Mouse (Mus musculus): ENCODE data around the gene Cldn4. TPM values are rescaled to one million over a fixed set of nuclear protein-coding genes. Genes with fewer than 3 reads are reported as not detected.

Cldn4 gene
- polyA plus RNA-seq, 1 experiment from 2014 or later, result not detected

DNA sequence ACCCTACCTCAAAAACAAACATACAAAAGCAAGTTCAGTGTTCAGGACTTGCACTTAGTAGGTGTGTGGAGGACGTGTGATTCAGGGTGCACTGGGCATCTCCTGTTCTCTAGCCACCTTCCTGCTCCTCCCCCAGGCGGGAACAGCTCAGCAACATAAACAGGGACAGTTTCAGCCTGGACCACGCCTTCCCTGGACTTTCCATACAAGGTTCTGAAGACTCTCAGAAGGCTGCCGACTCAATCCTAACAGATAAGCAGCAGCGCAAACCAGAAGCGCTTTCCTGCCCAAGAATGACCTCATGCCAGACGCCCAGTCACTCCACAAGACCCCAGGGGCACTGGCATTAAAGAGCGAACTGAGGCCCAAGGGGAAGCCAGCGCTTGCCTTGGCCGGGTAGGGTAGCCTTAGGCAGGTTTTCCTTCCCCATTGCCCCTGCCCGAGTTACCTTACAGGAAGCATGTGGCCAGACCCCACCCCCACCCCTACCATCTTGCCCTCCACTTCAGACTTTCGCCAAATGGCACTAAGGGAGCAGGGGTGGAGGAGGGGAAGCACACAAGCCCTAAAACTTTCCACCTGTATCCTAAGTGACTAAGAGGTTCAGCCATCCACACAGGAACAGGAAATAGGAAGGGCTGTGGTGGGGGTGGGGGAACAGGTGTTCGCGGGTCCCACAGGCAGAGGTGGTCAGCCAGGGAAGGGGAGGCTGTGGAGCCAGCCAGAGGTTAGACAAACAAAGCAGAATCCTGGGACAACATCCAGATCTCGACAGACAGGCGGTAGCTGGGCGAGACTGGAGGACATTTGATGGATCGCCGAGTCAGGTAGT is 4.5 kb upstream of the Cldn4 start:
- H3K4me2 ChIP-seq (ENCODE audit: low read length), result no peak overlapping the region
- no peak overlapping the region for H3K9ac ChIP-seq (ENCODE audit: low read depth, low read length)
- no peak for ATAC-seq
- 59% methylated on average over 19 of the region's 19 CpGs for WGBS
- H3K9me3 ChIP-seq (replicated peaks; ENCODE audit: control insufficient read depth, low read length, poor library complexity, severe bottlenecking), result no peaks in the 10 kb centered on the region
- H3K27ac ChIP-seq (ENCODE audit: low read length), result no peak overlapping the region
- no peaks in the 10 kb centered on the region for H3K36me3 ChIP-seq (ENCODE audit: control insufficient read depth, insufficient read depth, low read length)
- no peaks in the 10 kb centered on the region; the same call in 1 of the 2 replicates for H3K4me1 ChIP-seq (ENCODE audit: control insufficient read depth, insufficient read depth, low read length)
- peaks cover 8% of the 10 kb centered on the region for H3K27me3 ChIP-seq (ENCODE audit: control insufficient read depth, insufficient read depth, low read depth, low read length)
- H3K4me3 ChIP-seq (ENCODE audit: low read depth, low read length), result no peak overlapping the region

GRCm38 (mm10) chr5:134948085-134948439 is 1.3 kb upstream of the Cldn4 start:
- 66% methylated on average over 4 of the region's 4 CpGs for WGBS
- Histone ChIP-seq H3K4me2 (ENCODE audit: low read length) (no peak overlapping the region), H3K4me3 (ENCODE audit: low read depth, low read length) (no peak overlapping the region), H3K27me3 (ENCODE audit: control insufficient read depth, insufficient read depth, low read depth, low read length) (peaks cover 25% of the 10 kb centered on the region), H3K27ac (ENCODE audit: low read length) (no peak overlapping the region), H3K4me1 (ENCODE audit: control insufficient read depth, insufficient read depth, low read length) (no peaks in the 10 kb centered on the region; the same call in 1 of the 2 replicates), H3K9ac (ENCODE audit: low read depth, low read length) (no peak overlapping the region), H3K9me3 (replicated peaks; ENCODE audit: control insufficient read depth, low read length, poor library complexity, severe bottlenecking) (no peaks in the 10 kb centered on the region), H3K36me3 (ENCODE audit: control insufficient read depth, insufficient read depth, low read length) (no peaks in the 10 kb centered on the region)
- no peak for ATAC-seq

DNA sequence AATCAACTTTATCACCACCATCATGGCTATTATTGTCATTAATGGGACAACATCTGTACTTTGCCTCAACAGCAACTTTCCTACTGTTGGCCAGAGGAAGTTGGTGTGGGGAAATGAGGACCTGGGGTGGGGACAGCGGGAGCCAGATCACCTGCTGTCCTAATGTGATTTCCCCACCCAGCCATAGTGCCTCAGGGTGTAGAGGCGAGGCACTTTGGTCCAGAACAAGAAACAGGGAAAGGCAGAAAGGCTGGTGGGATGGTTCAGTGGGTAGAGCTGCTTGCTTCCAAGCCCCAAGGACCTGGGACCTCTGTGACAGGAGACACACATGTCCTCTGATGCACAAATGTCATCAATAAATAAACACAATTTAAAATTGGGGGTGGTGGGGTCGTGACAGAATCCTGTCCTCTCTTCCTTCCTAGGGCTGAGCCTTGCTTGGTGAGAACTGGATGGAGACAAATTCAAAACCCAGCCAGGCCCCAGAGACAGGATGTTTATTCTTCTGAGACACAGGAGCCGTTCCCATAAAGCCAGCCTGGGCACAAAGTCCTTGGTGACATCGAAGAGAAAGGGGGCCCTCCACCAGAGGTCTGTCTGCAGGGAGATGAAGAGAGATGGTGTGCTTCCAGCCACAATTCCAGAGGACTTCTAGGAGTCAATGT is 818 bp upstream of the Cldn4 start:
- 69% methylated on average over 5 of the region's 5 CpGs for WGBS
- Histone ChIP-seq H3K4me1 (ENCODE audit: control insufficient read depth, insufficient read depth, low read length) (no peaks in the 10 kb centered on the region; the same call in 1 of the 2 replicates), H3K9me3 (replicated peaks; ENCODE audit: control insufficient read depth, low read length, poor library complexity, severe bottlenecking) (no peaks in the 10 kb centered on the region), H3K4me3 (ENCODE audit: low read depth, low read length) (no peak overlapping the region), H3K27me3 (ENCODE audit: control insufficient read depth, insufficient read depth, low read depth, low read length) (peaks cover 25% of the 10 kb centered on the region), H3K27ac (ENCODE audit: low read length) (no peak overlapping the region), H3K36me3 (ENCODE audit: control insufficient read depth, insufficient read depth, low read length) (no peaks in the 10 kb centered on the region), H3K9ac (ENCODE audit: low read depth, low read length) (no peak overlapping the region), H3K4me2 (ENCODE audit: low read length) (no peak overlapping the region)
- no peak for ATAC-seq

- no peaks in the 10 kb centered on the region for H3K9me3 ChIP-seq (replicated peaks; ENCODE audit: control insufficient read depth, low read length, poor library complexity, severe bottlenecking)
- H3K4me2 ChIP-seq (ENCODE audit: low read length), result no peak overlapping the region
- WGBS, result 14% methylated on average over 43 of the region's 43 CpGs
- peaks cover 25% of the 10 kb centered on the region for H3K27me3 ChIP-seq (ENCODE audit: control insufficient read depth, insufficient read depth, low read depth, low read length)
- no peaks in the 10 kb centered on the region; the same call in 1 of the 2 replicates for H3K4me1 ChIP-seq (ENCODE audit: control insufficient read depth, insufficient read depth, low read length)
- no peak overlapping the region for H3K4me3 ChIP-seq (ENCODE audit: low read depth, low read length)
- H3K36me3 ChIP-seq (ENCODE audit: control insufficient read depth, insufficient read depth, low read length), result no peaks in the 10 kb centered on the region
- H3K27ac ChIP-seq (ENCODE audit: low read length), result no peak overlapping the region
- no peak for ATAC-seq
- H3K9ac ChIP-seq (ENCODE audit: low read depth, low read length), result no peak overlapping the region
Observed at GRCm38 (mm10) chr5:134946063-134946856, 474 bp downstream of the Cldn4 start.

DNA sequence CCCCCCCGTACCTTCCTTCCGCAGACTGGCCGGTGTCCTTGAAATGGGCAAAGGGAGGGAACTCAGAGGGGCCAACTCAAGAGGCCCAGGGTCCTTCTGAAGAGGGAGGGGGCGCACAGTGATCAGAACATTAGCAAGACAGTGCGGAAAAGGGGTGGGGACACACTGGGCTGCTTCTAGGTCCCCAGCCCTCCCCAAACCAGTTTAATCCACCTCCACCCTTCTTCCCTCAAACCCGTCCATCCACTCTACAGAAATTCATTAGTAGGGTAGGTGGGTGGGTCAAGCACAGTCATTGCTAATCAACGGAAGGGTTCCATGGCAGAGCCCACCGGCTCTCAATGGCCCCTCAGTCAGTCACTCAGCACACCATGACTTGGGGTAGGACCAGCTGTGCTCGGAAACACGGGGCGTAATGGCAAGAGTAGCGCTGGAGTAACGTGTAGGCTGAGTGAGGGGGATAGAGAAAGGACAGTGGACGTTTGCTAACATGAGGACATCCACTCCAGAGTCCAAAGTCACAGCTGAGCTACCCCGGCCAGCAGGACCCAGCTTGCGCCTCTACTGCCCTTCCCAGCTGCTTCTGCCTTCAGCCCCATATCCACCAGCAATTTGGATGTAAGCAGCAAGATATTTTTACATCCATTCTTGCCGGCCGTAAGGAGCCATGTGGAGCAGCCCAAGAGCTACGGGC is 1.3 kb downstream of the Cldn4 start:
- H3K36me3 ChIP-seq (ENCODE audit: control insufficient read depth, insufficient read depth, low read length), result no peaks in the 10 kb centered on the region
- WGBS, result 44% methylated on average over 16 of the region's 19 CpGs
- no peaks in the 10 kb centered on the region for H3K9me3 ChIP-seq (replicated peaks; ENCODE audit: control insufficient read depth, low read length, poor library complexity, severe bottlenecking)
- no peak overlapping the region for H3K9ac ChIP-seq (ENCODE audit: low read depth, low read length)
- no peak for ATAC-seq
- H3K27ac ChIP-seq (ENCODE audit: low read length), result no peak overlapping the region
- no peaks in the 10 kb centered on the region; the same call in 1 of the 2 replicates for H3K4me1 ChIP-seq (ENCODE audit: control insufficient read depth, insufficient read depth, low read length)
- no peak overlapping the region for H3K4me2 ChIP-seq (ENCODE audit: low read length)
- H3K4me3 ChIP-seq (ENCODE audit: low read depth, low read length), result no peak overlapping the region
- H3K27me3 ChIP-seq (ENCODE audit: control insufficient read depth, insufficient read depth, low read depth, low read length), result peaks cover 25% of the 10 kb centered on the region

DNA sequence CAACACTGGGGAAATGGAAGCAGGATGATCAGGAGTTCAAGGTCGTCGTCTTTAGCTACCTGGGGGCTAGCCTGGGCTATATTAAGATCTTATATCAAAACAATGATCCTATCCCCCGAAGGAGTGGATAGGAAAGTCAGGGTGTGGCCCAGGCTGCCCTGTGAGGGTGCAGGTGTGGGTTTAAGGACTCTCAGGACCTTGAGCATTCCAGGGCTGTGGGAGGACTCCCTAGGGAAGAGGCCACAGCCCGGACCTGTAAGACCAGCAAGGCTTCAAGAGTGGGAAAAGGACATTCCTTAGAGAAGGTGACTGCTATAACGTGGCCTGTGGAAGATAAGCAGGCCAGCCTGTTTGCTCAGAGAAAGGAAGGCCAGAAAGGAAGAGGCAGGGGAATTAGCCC is 2.6 kb downstream of the Cldn4 start:
- Histone ChIP-seq H3K27ac (ENCODE audit: low read length) (no peak overlapping the region), H3K9ac (ENCODE audit: low read depth, low read length) (no peak overlapping the region), H3K4me1 (ENCODE audit: control insufficient read depth, insufficient read depth, low read length) (no peaks in the 10 kb centered on the region; the same call in 1 of the 2 replicates), H3K4me3 (ENCODE audit: low read depth, low read length) (no peak overlapping the region), H3K36me3 (ENCODE audit: control insufficient read depth, insufficient read depth, low read length) (no peaks in the 10 kb centered on the region), H3K9me3 (replicated peaks; ENCODE audit: control insufficient read depth, low read length, poor library complexity, severe bottlenecking) (no peaks in the 10 kb centered on the region), H3K27me3 (ENCODE audit: control insufficient read depth, insufficient read depth, low read depth, low read length) (peaks cover 25% of the 10 kb centered on the region), H3K4me2 (ENCODE audit: low read length) (no peak overlapping the region)
- 84% methylated on average over 5 of the region's 5 CpGs for WGBS
- ATAC-seq, result no peak

DNA sequence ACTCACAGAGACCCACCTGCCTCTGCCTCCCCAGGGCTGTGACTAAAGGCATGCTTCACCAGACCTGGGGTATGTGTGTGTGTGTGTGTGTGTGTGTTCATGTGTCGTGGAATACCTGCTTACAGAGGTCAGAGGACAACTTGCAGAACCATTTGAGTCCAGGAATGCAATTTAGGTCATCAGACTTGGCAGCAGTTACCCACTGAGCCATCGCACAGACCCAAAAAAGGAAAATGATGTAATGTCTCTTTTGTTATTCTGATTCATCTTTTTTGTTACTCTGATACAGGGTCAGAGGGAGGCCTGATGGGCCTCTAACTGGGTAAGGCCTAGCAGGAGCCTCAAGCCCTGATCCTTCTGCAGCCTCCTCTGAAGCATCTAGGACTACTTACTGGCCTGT is 4.0 kb downstream of the Cldn4 start:
- Histone ChIP-seq H3K4me2 (ENCODE audit: low read length) (no peak overlapping the region), H3K36me3 (ENCODE audit: control insufficient read depth, insufficient read depth, low read length) (no peaks in the 10 kb centered on the region), H3K4me1 (ENCODE audit: control insufficient read depth, insufficient read depth, low read length) (no peaks in the 10 kb centered on the region; the same call in 1 of the 2 replicates), H3K9ac (ENCODE audit: low read depth, low read length) (no peak overlapping the region), H3K27ac (ENCODE audit: low read length) (no peak overlapping the region), H3K4me3 (ENCODE audit: low read depth, low read length) (no peak overlapping the region), H3K9me3 (replicated peaks; ENCODE audit: control insufficient read depth, low read length, poor library complexity, severe bottlenecking) (no peaks in the 10 kb centered on the region), H3K27me3 (ENCODE audit: control insufficient read depth, insufficient read depth, low read depth, low read length) (peaks cover 25% of the 10 kb centered on the region)
- ATAC-seq, result no peak
- 67% methylated on average over 2 of the region's 2 CpGs for WGBS

GRCm38 (mm10) chr5:134941472-134942209 is 5.1 kb downstream of the Cldn4 start:
- Histone ChIP-seq H3K4me1 (ENCODE audit: control insufficient read depth, insufficient read depth, low read length) (no peaks in the 10 kb centered on the region; the same call in 1 of the 2 replicates), H3K36me3 (ENCODE audit: control insufficient read depth, insufficient read depth, low read length) (no peaks in the 10 kb centered on the region), H3K9ac (ENCODE audit: low read depth, low read length) (no peak overlapping the region), H3K27me3 (ENCODE audit: control insufficient read depth, insufficient read depth, low read depth, low read length) (peaks cover 20% of the 10 kb centered on the region), H3K4me3 (ENCODE audit: low read depth, low read length) (no peak overlapping the region), H3K27ac (ENCODE audit: low read length) (no peak overlapping the region), H3K9me3 (replicated peaks; ENCODE audit: control insufficient read depth, low read length, poor library complexity, severe bottlenecking) (no peaks in the 10 kb centered on the region), H3K4me2 (ENCODE audit: low read length) (no peak overlapping the region)
- ATAC-seq, result no peak
- 89% methylated on average over 14 of the region's 14 CpGs for WGBS
